Comparison of ENCODE assay signal across 8 mouse cellular contexts in genomic region chr6:57534611-57535286, GRCm38 (mm10). TPM values are rescaled to one million over a fixed set of nuclear protein-coding genes. Genes with fewer than 3 reads are reported as not detected.
DNase-seq lines count a peak whose midpoint lies in the region; ATAC-seq and TF ChIP-seq lines count a peak whose summit lies in the region.

No protein-coding gene starts in this region.

- no peak for TF ChIP-seq EP300 in heart, adult 2 months (IDR thresholded peaks at IDR 0.05; ENCODE audit: insufficient read depth, low read depth, low read length)
- no peak for TF ChIP-seq EP300 in liver, embryonic 14.5 days (IDR thresholded peaks at IDR 0.05; ENCODE audit: low read depth)
- TF ChIP-seq EP300 in stomach, postnatal 0 days (optimal IDR thresholded peaks at IDR 0.05): no peak

- DNase-seq in B cell, adult 2 months: peak; percentile 50 to 58
- peak; percentile 49 to 60 for DNase-seq in adrenal gland, adult 18-20 months (ENCODE audit: low spot score in 2 of 2)
- peak; percentile 66 for DNase-seq in embryo, embryonic 11 days
- peak; percentile 69 to 73 for DNase-seq in heart, adult 2 months
- no peak for DNase-seq in liver, embryonic 14.5 days (ENCODE audit: low read depth in 3 of 3, low spot score in 3 of 3)
- peak; percentile 64 for DNase-seq in neural tube, embryonic 11.5 days (ENCODE audit: low spot score)
- DNase-seq in stomach, postnatal 0 days (ENCODE audit: low spot score): peak; percentile 53

- peak; percentile 24 for ATAC-seq in kidney, embryonic 14.5 days (ENCODE audit: low FRiP score, low TSS enrichment)
- ATAC-seq in liver, embryonic 14.5 days (ENCODE audit: insufficient read depth): peak; percentile 21
- ATAC-seq in neural tube, embryonic 11.5 days (ENCODE audit: insufficient read depth, low FRiP score, low TSS enrichment): peak; percentile 48
- ATAC-seq in stomach, postnatal 0 days (ENCODE audit: low FRiP score, low TSS enrichment): peak; percentile 6; the same call in 1 of the 2 replicates

- intact Hi-C loops in heart, adult 2 months (cut with DNase I): loop anchor here (2.0 to 10.0 kb wide), 4 partner anchors 46 to 820 kb away; partner anchors contain the start of genes Avl9, Herc6, Lancl2 and Nt5c3

- H3K36me3 ChIP-seq in heart, adult 2 months (ENCODE audit: control insufficient read depth, insufficient read depth, low read length): peaks cover 15% of the 10 kb centered on the region
- H3K36me3 ChIP-seq in kidney, embryonic 14.5 days (ENCODE audit: control insufficient read depth, insufficient read depth, low read length): no peaks in the 10 kb centered on the region
- no peaks in the 10 kb centered on the region for H3K36me3 ChIP-seq in liver, embryonic 14.5 days (replicated peaks; ENCODE audit: control insufficient read depth, insufficient read depth, low read depth)
- no peaks in the 10 kb centered on the region for H3K36me3 ChIP-seq in neural tube, embryonic 11.5 days (ENCODE audit: control insufficient read depth, insufficient read depth, low read length)
- H3K36me3 ChIP-seq in stomach, postnatal 0 days (ENCODE audit: control insufficient read depth, insufficient read depth, low read length): no peaks in the 10 kb centered on the region

- no peak for TF ChIP-seq POLR2A in heart, adult 2 months (IDR thresholded peaks at IDR 0.05; ENCODE audit: insufficient read depth, low read depth, low read length)

- peaks cover 4% of the 10 kb centered on the region; the same call in 1 of the 2 replicates for H3K4me1 ChIP-seq in heart, adult 2 months (ENCODE audit: control insufficient read depth, insufficient read depth, low read length)
- H3K4me1 ChIP-seq in kidney, embryonic 14.5 days (ENCODE audit: control insufficient read depth, insufficient read depth, low read length): no peaks in the 10 kb centered on the region; the same call in 1 of the 2 replicates
- peaks cover 0 to 11% of the 10 kb centered on the region in 2 experiments; a peak in 2 of 4 replicates for H3K4me1 ChIP-seq in liver, embryonic 14.5 days (replicated peaks; ENCODE audit: control insufficient read depth in 2 of 2, insufficient read depth in 2 of 2, low read length in 1 of 2)
- peaks cover 4% of the 10 kb centered on the region; the same call in 1 of the 2 replicates for H3K4me1 ChIP-seq in neural tube, embryonic 11.5 days (ENCODE audit: control insufficient read depth, insufficient read depth, low read length)
- no peaks in the 10 kb centered on the region for H3K4me1 ChIP-seq in stomach, postnatal 0 days (replicated peaks; ENCODE audit: control insufficient read depth, insufficient read depth)

- H3K4me2 ChIP-seq in kidney, embryonic 14.5 days (replicated peaks; ENCODE audit: low read depth, low read length): peak overlapping the region; percentile 76
- peak overlapping the region; percentile 74 for H3K4me2 ChIP-seq in liver, embryonic 14.5 days (ENCODE audit: low read depth)
- H3K4me2 ChIP-seq in neural tube, embryonic 11.5 days (ENCODE audit: low read depth): peak overlapping the region; percentile 78
- peak overlapping the region; percentile 90 for H3K4me2 ChIP-seq in stomach, postnatal 0 days (replicated peaks; ENCODE audit: low read depth)

- peaks cover 2% of the 10 kb centered on the region; the same call in 1 of the 2 replicates for H3K79me2 ChIP-seq in heart, adult 2 months (replicated peaks; ENCODE audit: control insufficient read depth, insufficient read depth, low read length)

- H3K9me3 ChIP-seq in kidney, embryonic 14.5 days (ENCODE audit: control insufficient read depth, low read length): no peaks in the 10 kb centered on the region
- H3K9me3 ChIP-seq in liver, embryonic 14.5 days (ENCODE audit: control insufficient read depth, low read length): no peaks in the 10 kb centered on the region
- H3K9me3 ChIP-seq in neural tube, embryonic 11.5 days (ENCODE audit: control insufficient read depth, low read length): no peaks in the 10 kb centered on the region
- H3K9me3 ChIP-seq in stomach, postnatal 0 days (ENCODE audit: control insufficient read depth, low read length): no peaks in the 10 kb centered on the region

- H3K27me3 ChIP-seq in heart, adult 2 months (ENCODE audit: control insufficient read depth, insufficient read depth, low read length): no peaks in the 10 kb centered on the region
- H3K27me3 ChIP-seq in kidney, embryonic 14.5 days (ENCODE audit: control insufficient read depth, insufficient read depth, low read length): no peaks in the 10 kb centered on the region
- H3K27me3 ChIP-seq in liver, embryonic 14.5 days (ENCODE audit: control insufficient read depth, insufficient read depth, low read length): no peaks in the 10 kb centered on the region
- H3K27me3 ChIP-seq in neural tube, embryonic 11.5 days (ENCODE audit: control insufficient read depth, insufficient read depth, low read length): no peaks in the 10 kb centered on the region
- H3K27me3 ChIP-seq in stomach, postnatal 0 days (ENCODE audit: control insufficient read depth, insufficient read depth, low read length): no peaks in the 10 kb centered on the region

- H3K4me3 ChIP-seq in heart, adult 2 months: peak overlapping the region; percentile 71
- peak overlapping the region; percentile 72 for H3K4me3 ChIP-seq in kidney, embryonic 14.5 days (ENCODE audit: low read length)
- peak overlapping the region; percentile 60 to 95 for H3K4me3 ChIP-seq in liver, embryonic 14.5 days (ENCODE audit: insufficient read depth in 1 of 2, low read depth in 2 of 2, low read length in 2 of 2)
- H3K4me3 ChIP-seq in neural tube, embryonic 11.5 days (ENCODE audit: low read depth, low read length): peak overlapping the region; percentile 68
- peak overlapping the region; percentile 71 for H3K4me3 ChIP-seq in stomach, postnatal 0 days (ENCODE audit: low read depth, low read length)

- TF ChIP-seq CTCF in heart, adult 2 months (IDR thresholded peaks at IDR 0.05): no peak
- no peak for TF ChIP-seq CTCF in liver, embryonic 14.5 days (IDR thresholded peaks at IDR 0.05; ENCODE audit: low read depth)
- TF ChIP-seq CTCF in stomach, postnatal 0 days (IDR thresholded peaks at IDR 0.05; ENCODE audit: low read depth): no peak

- peak overlapping the region; percentile 96 for H3K27ac ChIP-seq in heart, adult 2 months
- H3K27ac ChIP-seq in kidney, embryonic 14.5 days (ENCODE audit: low read depth, low read length): peak overlapping the region; percentile 69; the same call in 1 of the 2 replicates
- no peak overlapping the region for H3K27ac ChIP-seq in liver, embryonic 14.5 days
- H3K27ac ChIP-seq in neural tube, embryonic 11.5 days (ENCODE audit: low read depth, low read length): peak overlapping the region; percentile 44; the same call in 1 of the 2 replicates
- H3K27ac ChIP-seq in stomach, postnatal 0 days (replicated peaks): peak overlapping the region; percentile 91

- under 1% methylated on average over 31 of the region's 31 CpGs for WGBS in heart, adult 2 months
- WGBS in kidney, embryonic 14.5 days: under 1% methylated on average over 31 of the region's 31 CpGs
- 1% methylated on average over 31 of the region's 31 CpGs for WGBS in liver, embryonic 14.5 days (ENCODE audit: insufficient replicate concordance)
- WGBS in neural tube, embryonic 11.5 days: 2% methylated on average over 31 of the region's 31 CpGs
- under 1% methylated on average over 31 of the region's 31 CpGs for WGBS in stomach, postnatal 0 days

- H3K9ac ChIP-seq in heart, adult 2 months (ENCODE audit: low read depth, low read length): peak overlapping the region; percentile 76
- peak overlapping the region; percentile 74 for H3K9ac ChIP-seq in kidney, embryonic 14.5 days (ENCODE audit: low read depth, low read length)
- peak overlapping the region; percentile 15 for H3K9ac ChIP-seq in liver, embryonic 14.5 days (replicated peaks)
- H3K9ac ChIP-seq in neural tube, embryonic 11.5 days (ENCODE audit: low read length): peak overlapping the region; percentile 77
- H3K9ac ChIP-seq in stomach, postnatal 0 days (ENCODE audit: low read length): peak overlapping the region; percentile 68

RNA-seq across cellular contexts. Expression of gene Ppm1k, which starts 0.5 kb away (rescaled TPM):
- 10 to 100 TPM; 17.6 to 25.6 TPM for total RNA-seq in adrenal gland, adult 18-20 months (2021)
- 100 to 1,000 TPM in 1 of 2 experiments, 10 to 100 TPM in 1; 70.9 to 103 TPM for total RNA-seq in heart, adult 2 months (2021)
- polyA plus RNA-seq in heart, adult 2 months (2012; rRNA removed): 18.0 and 36.9 TPM in 2 replicates
- polyA plus RNA-seq in kidney, embryonic 14.5 days (2014; fragmentation: Nextera tagmentation; extraction: Ambion mirVana): 3.4 and 5.0 TPM in 2 replicates
- polyA plus RNA-seq in liver, embryonic 14.5 days (2012; rRNA removed): 1.6 and 4.5 TPM in 2 replicates
- polyA plus RNA-seq in liver, embryonic 14.5 days (2014; fragmentation: Nextera tagmentation; extraction: Ambion mirVana): 2.8 and 3.3 TPM in 2 replicates
- polyA plus RNA-seq in neural tube, embryonic 11.5 days (2014; fragmentation: Nextera tagmentation; extraction: Ambion mirVana): 4.0 and 4.4 TPM in 2 replicates
- 1.3 and 1.7 TPM in 2 replicates for polyA plus RNA-seq in stomach, postnatal 0 days (2015; fragmentation: Nextera tagmentation; extraction: Ambion mirVana)

RNA-seq across cellular contexts. Expression of gene Herc6, which starts 46.1 kb away (rescaled TPM):
- total RNA-seq in adrenal gland, adult 18-20 months (2021): 10 to 100 TPM; 18.8 to 24.1 TPM
- total RNA-seq in heart, adult 2 months (2021): 1 to 10 TPM; 3.4 to 3.8 TPM
- polyA plus RNA-seq in heart, adult 2 months (2012; rRNA removed): 2.6 and 3.7 TPM in 2 replicates
- polyA plus RNA-seq in kidney, embryonic 14.5 days (2014; fragmentation: Nextera tagmentation; extraction: Ambion mirVana): 3.0 and 3.4 TPM in 2 replicates
- 1.3 and 2.3 TPM in 2 replicates for polyA plus RNA-seq in liver, embryonic 14.5 days (2012; rRNA removed)
- polyA plus RNA-seq in liver, embryonic 14.5 days (2014; fragmentation: Nextera tagmentation; extraction: Ambion mirVana): 2.7 and 3.7 TPM in 2 replicates
- 2.5 and 2.9 TPM in 2 replicates for polyA plus RNA-seq in neural tube, embryonic 11.5 days (2014; fragmentation: Nextera tagmentation; extraction: Ambion mirVana)
- polyA plus RNA-seq in stomach, postnatal 0 days (2015; fragmentation: Nextera tagmentation; extraction: Ambion mirVana): 0.96 and 1.4 TPM in 2 replicates

Comparison
In these comparisons a context has a peak if more than half of its experiments do, and no peak if none do; other contexts are left out.
1. DNase-seq: peak in B cell, adult 2 months (2 of 2), adrenal gland, adult 18-20 months (2 of 2), embryo, embryonic 11 days (single experiment), heart, adult 2 months (2 of 2), neural tube, embryonic 11.5 days (single experiment) and stomach, postnatal 0 days (single experiment); none in liver, embryonic 14.5 days (0 of 3).
2. H3K9ac ChIP-seq: peak in every context shown above with its lines; median percentile 77 in neural tube, embryonic 11.5 days; 76 in heart, adult 2 months; 74 in kidney, embryonic 14.5 days; 68 in stomach, postnatal 0 days; 15 in liver, embryonic 14.5 days.
3. Peak in every context shown above with its lines, with median percentiles within 50 percentile points of each other: H3K4me3 ChIP-seq, ATAC-seq and H3K4me2 ChIP-seq.